Mouse (Mus musculus): ENCODE results near the gene Zfp36l2.

DNA sequence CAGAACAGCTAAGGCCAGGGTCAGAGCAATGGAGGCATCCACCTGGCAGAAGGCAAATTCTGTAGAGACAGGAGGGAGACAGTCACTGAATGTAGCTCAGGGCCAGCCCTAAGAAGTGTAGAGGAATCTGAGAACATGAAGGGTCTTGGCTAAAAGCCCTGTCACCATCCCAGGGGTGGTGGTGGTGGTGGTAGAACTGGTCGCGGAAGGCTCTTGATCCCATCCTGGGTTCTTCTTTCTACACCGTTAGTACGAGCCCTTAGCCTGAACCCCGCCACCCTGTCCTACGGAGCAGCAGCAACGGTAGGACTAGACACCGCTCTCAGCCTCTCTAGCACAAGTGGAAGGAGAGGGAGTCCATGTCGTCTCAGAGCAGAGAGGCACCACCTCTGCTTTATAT is 5.7 kb upstream of the Zfp36l2 start:
- TF ChIP-seq CTCF (IDR thresholded peaks at IDR 0.05 in 2 of 3, conservative IDR thresholded peaks at IDR 0.05 in 1 of 3; ENCODE audit: control insufficient read depth in 1 of 3, insufficient read depth in 1 of 3, low read depth in 2 of 3, low read length in 3 of 3, poor library complexity in 1 of 3, severe bottlenecking in 1 of 3) (no peak), ELF1 (IDR thresholded peaks at IDR 0.05; ENCODE audit: low read depth, low read length) (no peak), POLR2A (IDR thresholded peaks at IDR 0.05; ENCODE audit: control insufficient read depth in 1 of 2, insufficient read depth in 1 of 2, low read depth in 1 of 2, low read length in 2 of 2, poor library complexity in 1 of 2) (no peak), ZMIZ1 (IDR thresholded peaks at IDR 0.05; ENCODE audit: low read depth, low read length) (no peak), RAD21 (IDR thresholded peaks at IDR 0.05; ENCODE audit: low read depth, low read length) (no peak), NELFE (IDR thresholded peaks at IDR 0.05; ENCODE audit: low read depth, low read length) (no peak), MEF2A (IDR thresholded peaks at IDR 0.05; ENCODE audit: extremely low read depth, insufficient replicate concordance, low read depth, low read length, poor library complexity, severe bottlenecking) (no peak), JUND (IDR thresholded peaks at IDR 0.05; ENCODE audit: low read depth, low read length) (no peak), USF1 (IDR thresholded peaks at IDR 0.05; ENCODE audit: low read depth, low read length) (no peak), MAX (IDR thresholded peaks at IDR 0.05; ENCODE audit: low read length) (no peak), MAFK (IDR thresholded peaks at IDR 0.05; ENCODE audit: borderline replicate concordance, low read depth, low read length) (no peak), HCFC1 (IDR thresholded peaks at IDR 0.05; ENCODE audit: low read depth, low read length) (no peak), GATA1 (IDR thresholded peaks at IDR 0.05; ENCODE audit: low read depth, low read length) (no peak), MAZ (IDR thresholded peaks at IDR 0.05; ENCODE audit: low read depth, low read length) (no peak)
